Mouse (Mus musculus) heart, adult 18-20 months (tissue): ENCODE data around the gene Xcl1. TPM values are rescaled to one million over a fixed set of nuclear protein-coding genes. Genes with fewer than 3 reads are reported as not detected.

Experiments
- DNase-seq, 2 experiments: peaks; one replicate each; pipeline ENCODE4 v3.0.0; 2021 to 2022; ENCODE audit warnings: mixed read lengths in 1 of 2
- total RNA-seq, 2 experiments: library from RNA; stranded (reverse); gene quantifications; 2 replicates each; pipeline ENCODE4 v1.2.3; 2021

Xcl1 gene
- total RNA-seq, 2 experiments from 2014 or later, result 0.57 to 0.62 TPM

DNA sequence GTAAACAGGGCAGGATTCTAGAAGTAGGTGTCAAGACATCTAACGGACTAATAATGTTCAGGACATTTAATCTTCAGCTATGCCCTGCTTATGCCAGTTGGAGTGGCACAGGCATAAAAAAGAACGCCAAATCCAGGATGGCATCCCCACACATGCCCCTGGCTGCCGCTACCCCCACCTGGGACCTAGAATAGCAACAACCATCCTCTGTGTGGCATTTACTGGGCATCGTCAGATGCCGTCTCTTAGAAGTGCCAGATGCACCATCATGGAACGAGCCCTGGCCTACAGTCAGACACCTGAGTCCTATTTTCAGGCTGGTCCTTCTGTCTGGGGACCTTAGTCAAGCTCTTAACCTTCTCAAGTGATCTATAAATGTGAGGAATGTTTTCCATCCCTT, 34.6 kb downstream of the Xcl1 start:
- DNase-seq, result peak; percentile 33 to 50

DNA sequence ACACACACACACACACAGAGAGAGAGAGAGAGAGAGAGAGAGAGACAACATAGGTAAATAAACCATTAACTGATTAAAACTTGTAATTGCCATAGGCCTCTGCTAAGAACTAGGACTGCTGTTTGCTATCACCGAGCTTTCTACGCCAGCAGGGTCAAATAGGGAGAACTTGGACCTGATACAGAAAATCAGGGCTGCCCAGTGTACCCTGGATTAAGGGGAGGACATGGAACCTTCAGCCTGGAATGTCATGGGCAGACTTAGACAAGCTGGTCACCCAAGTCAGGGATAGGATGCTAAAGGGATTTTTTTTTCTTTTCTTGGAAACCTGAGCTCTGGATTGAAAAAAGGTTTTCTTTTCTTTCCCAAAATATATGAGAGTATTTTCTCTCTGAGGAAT, 35.1 kb downstream of the Xcl1 start:
- DNase-seq, result peak; percentile 59 to 67

DNA sequence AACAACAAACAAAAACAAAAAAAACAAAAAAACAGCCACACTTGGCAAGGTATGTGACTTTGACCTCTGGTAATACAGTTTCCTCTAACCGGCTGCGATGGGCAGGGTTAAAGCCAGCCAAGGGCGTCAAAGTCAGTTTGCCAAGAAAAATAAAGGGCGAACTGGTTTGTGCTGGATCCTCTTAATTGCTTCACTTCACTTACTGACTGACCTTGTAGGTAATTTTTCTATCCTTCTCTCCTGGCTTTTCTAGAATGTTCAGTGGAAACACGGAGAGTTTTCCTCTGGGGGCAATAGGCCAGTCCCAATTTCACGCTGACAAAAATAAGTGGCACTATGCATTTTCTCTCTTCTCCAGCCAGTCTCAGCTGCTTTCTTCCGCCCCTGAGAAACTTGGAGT, 35.8 kb downstream of the Xcl1 start:
- peak; percentile 55 to 57 for DNase-seq

DNA sequence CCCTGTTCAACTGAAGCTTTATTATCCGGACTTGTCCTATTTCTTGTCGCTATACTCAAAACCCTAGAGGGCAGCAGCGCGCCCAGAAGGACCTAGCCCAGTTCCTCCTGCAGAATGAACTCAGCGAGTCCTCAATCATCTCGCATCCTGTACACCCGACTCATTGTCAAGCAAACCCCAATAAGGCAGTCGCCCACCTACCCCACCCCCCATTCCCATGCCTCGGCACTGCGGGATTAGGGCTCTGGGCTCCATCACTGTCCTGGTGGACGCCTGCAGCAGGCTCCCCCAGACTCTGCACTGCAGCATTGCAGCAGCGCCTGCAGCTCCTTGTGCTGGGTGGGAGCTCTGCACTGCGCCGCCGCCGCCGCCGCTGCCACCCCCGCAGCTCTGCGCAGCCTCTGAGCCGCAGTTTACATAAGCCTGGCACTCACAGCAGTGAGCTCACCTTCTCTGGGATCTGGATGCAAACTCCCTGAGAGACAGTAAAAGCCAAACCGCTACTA, 36.4 kb downstream of the Xcl1 start:
- DNase-seq, result peak; percentile 81 to 89

DNA sequence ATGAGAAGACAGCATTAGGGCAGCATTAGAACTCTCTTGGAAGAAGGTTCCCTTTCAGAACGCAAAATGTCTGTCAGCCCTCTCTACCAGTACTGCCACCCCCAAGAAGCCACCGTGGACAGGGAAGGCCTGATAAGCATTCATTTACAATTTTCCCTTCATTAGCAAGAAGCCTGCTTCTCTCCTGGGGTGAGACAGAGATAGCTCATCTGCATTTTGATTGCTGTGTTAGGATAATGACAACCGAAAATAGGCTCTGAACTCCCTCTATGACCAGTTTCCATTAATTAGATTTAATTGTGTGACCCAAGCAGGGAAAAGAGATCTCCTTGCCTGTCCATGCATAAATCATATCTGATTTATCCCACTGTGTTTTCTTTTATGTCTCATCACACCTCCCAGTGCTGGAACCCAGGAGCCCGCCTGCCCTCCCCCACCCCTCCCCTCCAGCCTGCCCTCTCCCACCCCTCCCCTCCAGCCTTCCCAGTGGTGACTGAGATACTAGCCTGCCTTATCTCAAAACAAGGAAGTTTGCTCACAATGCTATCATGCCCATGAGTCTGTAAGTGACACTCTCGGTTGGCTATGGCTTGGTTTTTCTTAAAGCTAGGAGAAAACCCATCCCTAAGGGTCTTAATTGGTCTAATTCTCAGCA, 38.0 kb downstream of the Xcl1 start:
- DNase-seq, result no peak

DNA sequence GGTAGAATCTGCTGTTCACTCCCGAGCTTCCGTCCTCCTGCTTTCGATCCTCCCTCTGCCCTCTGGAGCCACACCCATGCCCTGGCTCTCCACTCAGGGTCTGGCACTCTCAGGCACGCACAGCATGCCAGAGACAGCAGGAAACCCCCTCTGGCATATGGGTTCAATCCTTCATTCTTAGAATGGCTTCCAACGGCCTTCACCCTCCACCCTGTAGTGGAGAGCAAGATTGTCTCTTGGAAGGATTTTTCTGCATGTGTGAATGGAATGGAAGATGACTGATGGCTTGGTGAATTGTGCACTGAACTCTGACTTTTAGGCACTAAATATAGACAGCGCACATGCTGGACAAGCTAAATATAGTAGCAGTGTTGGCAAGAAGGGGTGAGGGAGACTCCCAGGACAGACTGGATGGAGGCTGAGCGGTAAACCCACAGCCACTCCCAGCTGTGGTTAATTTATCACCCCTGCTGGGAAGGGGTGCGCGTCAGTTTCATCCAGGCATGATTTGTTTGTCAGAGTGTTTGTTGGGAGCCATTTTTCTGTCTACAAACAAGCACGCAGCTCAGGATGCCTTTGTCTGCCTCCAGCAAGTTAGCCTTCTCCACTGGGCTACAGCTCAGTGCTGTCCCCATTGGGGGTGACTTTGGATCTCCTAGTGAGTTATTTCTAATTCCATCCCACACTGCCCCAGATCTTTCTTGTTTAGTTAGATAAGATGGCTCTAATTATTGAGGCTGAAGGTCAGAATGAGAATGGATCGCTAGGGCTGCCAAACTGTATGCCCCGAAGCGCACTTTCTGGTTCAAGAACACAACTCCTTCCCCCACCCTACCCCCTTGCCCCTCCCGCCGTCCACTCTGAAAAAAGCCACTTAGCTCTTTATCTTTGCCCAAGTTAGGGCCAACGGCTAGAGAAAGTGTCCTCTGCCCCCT, 38.8 kb downstream of the Xcl1 start:
- peak; percentile 69 to 80 for DNase-seq

DNA sequence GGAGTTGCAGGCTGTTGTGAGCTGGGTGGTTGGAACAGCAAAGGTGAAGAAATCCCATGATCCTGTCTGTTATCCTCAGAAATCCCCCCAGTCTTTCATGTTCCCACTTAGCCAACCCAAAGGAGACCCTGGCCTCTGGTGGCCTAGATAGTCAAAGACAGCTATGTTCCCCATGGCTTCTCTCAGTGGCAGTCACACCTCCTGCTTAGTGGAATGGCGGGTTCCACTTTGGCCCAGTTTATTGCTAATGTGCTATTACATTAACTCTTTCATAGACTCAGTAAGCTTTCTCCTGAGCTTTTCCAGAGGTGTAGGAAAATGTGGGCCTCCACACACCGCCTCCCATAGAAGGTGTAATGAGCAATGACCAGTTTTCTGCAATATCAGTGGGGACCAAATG, 39.5 kb downstream of the Xcl1 start:
- peak in 1 of 2 experiments; percentile 6 for DNase-seq

DNA sequence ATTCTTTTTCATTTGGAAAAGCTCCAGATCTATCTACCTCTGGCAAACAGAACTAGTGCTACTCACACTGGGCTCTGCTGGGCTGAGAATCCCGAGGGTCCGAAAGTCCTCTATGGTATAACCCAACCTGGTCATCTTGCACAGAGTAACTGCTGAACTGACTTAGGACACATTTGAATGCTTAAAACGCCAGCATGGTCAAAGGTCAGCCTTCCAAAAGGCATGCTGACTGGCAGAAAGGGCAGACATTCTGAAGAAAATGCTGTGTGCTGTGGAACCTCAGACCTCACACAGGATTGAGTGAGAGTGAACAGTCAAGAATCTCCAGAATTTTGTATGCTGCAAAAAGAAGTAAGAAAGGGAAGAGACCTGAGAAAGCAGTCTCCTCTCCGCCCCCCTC, 45.0 kb downstream of the Xcl1 start:
- DNase-seq, result no peak

DNA sequence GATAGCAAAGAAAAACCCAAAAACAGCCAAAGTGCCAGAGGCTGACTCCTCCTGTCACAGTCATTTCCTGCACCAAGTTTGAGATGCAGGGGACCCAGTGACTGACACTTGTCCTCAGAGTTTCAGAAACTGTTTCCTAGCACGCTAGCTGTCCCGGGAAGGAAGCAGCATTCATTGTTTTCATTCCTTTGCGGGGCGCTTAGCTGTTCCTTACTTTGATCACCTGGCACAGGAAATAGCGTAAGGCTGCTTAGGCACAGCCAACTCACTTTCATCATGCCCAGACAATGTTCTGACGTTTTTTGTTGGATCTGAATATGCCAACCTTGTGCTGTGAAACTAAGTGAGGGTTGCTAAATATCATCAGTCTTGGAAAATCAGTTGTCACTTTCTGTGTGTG, 46.8 kb downstream of the Xcl1 start:
- DNase-seq, result no peak

DNA sequence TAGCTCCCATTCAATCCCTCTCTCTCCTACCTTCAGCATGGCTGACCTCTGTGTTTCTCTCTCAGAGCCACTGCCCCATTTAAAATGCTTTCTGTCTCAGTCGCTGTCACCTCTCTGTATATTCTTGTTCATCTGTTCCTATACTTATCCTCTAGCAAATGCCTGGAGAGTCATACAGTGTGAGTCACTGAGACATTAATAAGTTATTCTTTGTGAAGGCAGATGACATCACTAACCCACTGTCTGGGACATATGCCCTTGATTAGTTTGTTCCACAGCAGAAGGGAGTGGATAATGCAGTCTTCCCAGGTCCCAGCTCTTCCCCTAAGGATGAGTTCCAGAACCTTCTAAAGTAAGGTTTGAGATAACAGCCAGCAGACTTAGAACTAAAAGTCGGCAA, 47.6 kb downstream of the Xcl1 start:
- DNase-seq, result no peak

DNA sequence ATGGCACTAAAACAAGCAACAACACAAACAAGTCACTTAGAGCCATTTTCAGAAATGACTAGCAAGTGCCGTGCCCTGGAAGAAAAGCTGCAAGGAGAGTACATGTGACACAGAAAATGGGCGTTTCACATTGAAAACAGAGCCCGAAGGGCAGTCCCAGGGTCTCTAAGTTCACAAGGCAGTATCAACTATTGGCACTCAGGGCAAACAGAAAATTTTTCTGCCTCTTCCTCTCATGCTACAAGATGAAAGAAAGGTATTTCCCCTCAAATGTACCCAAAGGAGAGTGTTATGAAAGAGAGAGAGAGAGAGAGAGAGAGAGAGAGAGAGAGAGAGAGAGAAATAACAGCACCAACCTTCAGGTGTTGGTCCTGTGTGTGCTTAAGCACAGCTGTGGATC, 53.4 kb downstream of the Xcl1 start:
- no peak for DNase-seq

Other genes with a start within 250 kb of the Xcl1 start
- gene Dpt, start 138.9 kb downstream of the Xcl1 start, total RNA-seq, result 10 to 100 TPM; 86.1 to 90.5 TPM
- gene Tbx19, start 225.2 kb upstream of the Xcl1 start, total RNA-seq, result not detected